21 mouse cellular contexts compared by ENCODE assay signal in genomic region chr6:71279418-71279817, GRCm38 (mm10). TPM values are rescaled to one million over a fixed set of nuclear protein-coding genes. Genes with fewer than 3 reads are reported as not detected.
DNase-seq lines count a peak whose midpoint lies in the region; ATAC-seq and TF ChIP-seq lines count a peak whose summit lies in the region.
"Had no signal": no experiment of that assay in that cellular context is flagged by ENCODE, and none has a peak within 500 bp of the region (broad histone marks: within the 10 kb centered on the region; RNA-seq: fewer than 3 reads in every experiment).

No protein-coding gene starts in this region.

- H3K79me2 ChIP-seq in MEL (ENCODE audit: control insufficient read depth, insufficient read depth, low read length, poor library complexity) = no peaks in the 10 kb centered on the region

- H3K4me2 ChIP-seq in intestine, postnatal 0 days (replicated peaks; ENCODE audit: low read depth) = no peak overlapping the region
- H3K4me2 ChIP-seq in intestine, embryonic 15.5 days (replicated peaks) = no peak overlapping the region
- H3K4me2 ChIP-seq: heart, embryonic 13.5 days; limb, embryonic 12.5 days had no signal

- TF ChIP-seq RAD21 in MEL (IDR thresholded peaks at IDR 0.05; ENCODE audit: low read depth, low read length) = no peak

- H3K4me1 ChIP-seq in intestine, postnatal 0 days (replicated peaks; ENCODE audit: control insufficient read depth, insufficient read depth, low read length) = no peaks in the 10 kb centered on the region
- no peaks in the 10 kb centered on the region for H3K4me1 ChIP-seq in intestine, embryonic 15.5 days (replicated peaks)
- peaks cover 0 to 4% of the 10 kb centered on the region in 2 experiments; a peak in 2 of 4 replicates for H3K4me1 ChIP-seq in MEL (ENCODE audit: control insufficient read depth in 1 of 2, insufficient read depth in 2 of 2, low read length in 2 of 2)
- H3K4me1 ChIP-seq: heart, embryonic 13.5 days; limb, embryonic 12.5 days; midbrain, embryonic 10.5 days had no signal

- WGBS in intestine, postnatal 0 days = 50% methylated on average over 1 of the region's 1 CpGs
- 54% methylated on average over 1 of the region's 1 CpGs for WGBS in intestine, embryonic 15.5 days

- TF ChIP-seq CTCF in intestine, postnatal 0 days (IDR thresholded peaks at IDR 0.05; ENCODE audit: low read depth) = peak; percentile 20; the same call in 1 of the 2 replicates
- TF ChIP-seq CTCF in MEL (IDR thresholded peaks at IDR 0.05 in 2 of 3, conservative IDR thresholded peaks at IDR 0.05 in 1 of 3; ENCODE audit: control insufficient read depth in 1 of 3, insufficient read depth in 1 of 3, low read depth in 2 of 3, low read length in 3 of 3, poor library complexity in 1 of 3, severe bottlenecking in 1 of 3) = no peak; a peak in 1 of 6 replicates

- H3K27me3 ChIP-seq in intestine, postnatal 0 days (replicated peaks; ENCODE audit: control insufficient read depth, insufficient read depth, low read length) = no peaks in the 10 kb centered on the region
- H3K27me3 ChIP-seq in intestine, embryonic 15.5 days (replicated peaks) = no peaks in the 10 kb centered on the region
- H3K27me3 ChIP-seq in MEL (ENCODE audit: control insufficient read depth in 1 of 2, insufficient read depth in 2 of 2, low read length in 2 of 2) = no peaks in the 10 kb centered on the region
- H3K27me3 ChIP-seq: heart, embryonic 13.5 days; limb, embryonic 12.5 days had no signal

- peaks cover 10% of the 10 kb centered on the region for H3K36me3 ChIP-seq in intestine, postnatal 0 days (ENCODE audit: control insufficient read depth, insufficient read depth)
- H3K36me3 ChIP-seq in intestine, embryonic 15.5 days = 0 out of 2 replicates have a peak, but pooled peaks cover 4% of the 10 kb centered on the region
- H3K36me3 ChIP-seq in MEL (ENCODE audit: control insufficient read depth in 1 of 2, insufficient read depth in 2 of 2, low read length in 2 of 2) = peaks cover 2 to 10% of the 10 kb centered on the region in 2 experiments; a peak in 3 of 4 replicates

- DNase-seq in 416B (ENCODE audit: low read depth) (peak; percentile 83), MEL (ENCODE audit: low read depth, low spot score) (peak; percentile 85)
- DNase-seq in ovary, adult 18-20 months (ENCODE audit: low spot score) = no peak
- no peak for DNase-seq in urinary bladder, postnatal 4 days (ENCODE audit: low spot score in 2 of 2)
- DNase-seq: gastrocnemius, postnatal 10 days; kidney, adult 2 months; lung, adult 18-20 months; thymus, postnatal 25 days had no signal

- no peak overlapping the region for H3K27ac ChIP-seq in intestine, postnatal 0 days (ENCODE audit: low read depth, low read length)
- H3K27ac ChIP-seq in intestine, embryonic 15.5 days = no peak overlapping the region
- no peak overlapping the region for H3K27ac ChIP-seq in MEL (ENCODE audit: control insufficient read depth, low read depth, low read length)
- H3K27ac ChIP-seq: heart, embryonic 13.5 days; limb, embryonic 12.5 days; midbrain, embryonic 10.5 days had no signal

- H3K4me3 ChIP-seq in intestine, postnatal 0 days (ENCODE audit: low read depth, low read length) = no peak overlapping the region
- no peak overlapping the region for H3K4me3 ChIP-seq in intestine, embryonic 15.5 days (replicated peaks)
- no peak overlapping the region for H3K4me3 ChIP-seq in MEL (ENCODE audit: control insufficient read depth in 1 of 2, insufficient read depth in 1 of 2, low read depth in 2 of 2, low read length in 2 of 2)
- H3K4me3 ChIP-seq: heart, embryonic 13.5 days; limb, embryonic 12.5 days; midbrain, embryonic 10.5 days had no signal

- H3K9ac ChIP-seq in intestine, postnatal 0 days (ENCODE audit: low read depth, low read length) = no peak overlapping the region
- no peak overlapping the region for H3K9ac ChIP-seq in intestine, embryonic 15.5 days
- no peak overlapping the region for H3K9ac ChIP-seq in MEL (ENCODE audit: control insufficient read depth, low read depth, low read length, poor library complexity, severe bottlenecking)
- H3K9ac ChIP-seq: heart, embryonic 13.5 days; limb, embryonic 12.5 days had no signal

- TF ChIP-seq POLR2A in MEL (IDR thresholded peaks at IDR 0.05; ENCODE audit: control insufficient read depth in 1 of 2, insufficient read depth in 1 of 2, low read depth in 1 of 2, low read length in 2 of 2, poor library complexity in 1 of 2) = no peak

- no peak for TF ChIP-seq EP300 in MEL (IDR thresholded peaks at IDR 0.05; ENCODE audit: low read depth in 1 of 2, low read length in 2 of 2)

- ATAC-seq in intestine, postnatal 0 days = no peak
- no peak for ATAC-seq in intestine, embryonic 15.5 days
- 0 out of 2 replicates have a peak, but pooled peaks have one; percentile 52 for ATAC-seq in common myeloid progenitor, adult 5-6 weeks (replicated peaks; ENCODE audit: low read depth, poor library complexity, severe bottlenecking)
- no peak for ATAC-seq in activated CD4-positive, CD25-positive, alpha-beta regulatory T cell, adult 4 months
- ATAC-seq: forebrain, embryonic 14.5 days had no signal

- H3K9me3 ChIP-seq in intestine, postnatal 0 days (ENCODE audit: control insufficient read depth) = no peaks in the 10 kb centered on the region
- no peaks in the 10 kb centered on the region for H3K9me3 ChIP-seq in intestine, embryonic 15.5 days
- no peaks in the 10 kb centered on the region for H3K9me3 ChIP-seq in MEL (replicated peaks; ENCODE audit: insufficient read depth, low read length)
- H3K9me3 ChIP-seq: heart, embryonic 13.5 days; limb, embryonic 12.5 days; midbrain, embryonic 10.5 days had no signal

TF ChIP-seq in MEL, 35 proteins besides CTCF, POLR2A, EP300 and RAD21:
- TF ChIP-seq TBP (IDR thresholded peaks at IDR 0.05; ENCODE audit: low read depth, low read length) = no peak
- peak; percentile 14; the same call in 1 of the 2 replicates for TF ChIP-seq ELF1 (IDR thresholded peaks at IDR 0.05; ENCODE audit: low read depth, low read length)
- peak; percentile 79 for TF ChIP-seq ZNF384 (IDR thresholded peaks at IDR 0.05; ENCODE audit: low read depth, low read length)
- TF ChIP-seq CHD2 (IDR thresholded peaks at IDR 0.05; ENCODE audit: low read length) = no peak
- TF ChIP-seq NELFE (IDR thresholded peaks at IDR 0.05; ENCODE audit: low read depth, low read length) = no peak
- no peak for TF ChIP-seq KAT2A (conservative IDR thresholded peaks at IDR 0.05; ENCODE audit: low read depth, low read length)
- TF ChIP-seq MAFK (IDR thresholded peaks at IDR 0.05; ENCODE audit: borderline replicate concordance, low read depth, low read length) = no peak
- TF ChIP-seq ZKSCAN1 (IDR thresholded peaks at IDR 0.05; ENCODE audit: low read depth, low read length) = no peak
- no peak for TF ChIP-seq E2F4 (IDR thresholded peaks at IDR 0.05; ENCODE audit: borderline replicate concordance, low read depth, low read length)
- TF ChIP-seq BHLHE40 (IDR thresholded peaks at IDR 0.05; ENCODE audit: borderline replicate concordance, low read depth, low read length) = no peak
- TF ChIP-seq USF1 (IDR thresholded peaks at IDR 0.05; ENCODE audit: low read depth, low read length) = no peak
- TF ChIP-seq NRF1 (IDR thresholded peaks at IDR 0.05; ENCODE audit: insufficient read depth, low read depth, low read length, poor library complexity, severe bottlenecking) = no peak
- TF ChIP-seq POLR2AphosphoS5 (IDR thresholded peaks at IDR 0.05; ENCODE audit: borderline replicate concordance, low read depth, low read length) = no peak
- no peak for TF ChIP-seq MAX (IDR thresholded peaks at IDR 0.05; ENCODE audit: low read length)
- TF ChIP-seq MXI1 (IDR thresholded peaks at IDR 0.05; ENCODE audit: low read depth, low read length) = no peak
- TF ChIP-seq USF2 (IDR thresholded peaks at IDR 0.05; ENCODE audit: borderline replicate concordance in 1 of 2, insufficient read depth in 1 of 2, low read depth in 1 of 2, low read length in 2 of 2) = no peak
- peak; percentile 74 for TF ChIP-seq ETS1 (IDR thresholded peaks at IDR 0.05; ENCODE audit: low read depth, low read length)
- peak; percentile 61; the same call in 1 of the 2 replicates for TF ChIP-seq MYC (IDR thresholded peaks at IDR 0.05; ENCODE audit: low read depth, low read length)

RNA-seq across cellular contexts. Expression of gene Krcc1, which starts 7.9 kb away (rescaled TPM):
- polyA plus RNA-seq in intestine, postnatal 0 days (2015; fragmentation: Nextera tagmentation; extraction: Ambion mirVana) = 109 and 111 TPM in 2 replicates
- polyA plus RNA-seq in intestine, embryonic 15.5 days (2015; fragmentation: Nextera tagmentation; extraction: Ambion mirVana) = 62.2 and 72.5 TPM in 2 replicates
- total RNA-seq in MEL (2012; rRNA removed) = 19.3 and 25.8 TPM in 2 replicates
- 10 to 100 TPM in 1 of 2 experiments, not detected in 1; 31.6 TPM for polyA plus RNA-seq in MEL (2012; ENCODE audit: insufficient read depth in 1 of 2, insufficient read length in 2 of 2, low read depth in 1 of 2, low replicate concordance in 2 of 2, missing spikeins in 1 of 2)
- total RNA-seq in common myeloid progenitor, adult 5-6 weeks (2017) = 85.9 and 98.2 TPM in 2 replicates
- 100 to 1,000 TPM in 1 of 2 experiments, 10 to 100 TPM in 1; 88.6 to 106 TPM for polyA plus RNA-seq in activated CD4-positive, CD25-positive, alpha-beta regulatory T cell, adult 4 months (2017; shearing (Covaris generic))

RNA-seq across cellular contexts. Expression of gene Smyd1, which starts 42.6 kb away (rescaled TPM):
- polyA plus RNA-seq in intestine, postnatal 0 days (2015; fragmentation: Nextera tagmentation; extraction: Ambion mirVana) = 0.08 and 0.13 TPM in 2 replicates
- 0.27 and 0.57 TPM in 2 replicates for polyA plus RNA-seq in intestine, embryonic 15.5 days (2015; fragmentation: Nextera tagmentation; extraction: Ambion mirVana)
- 0.07 TPM in 1 of 2 replicates, not detected in the other for total RNA-seq in MEL (2012; rRNA removed)
- polyA plus RNA-seq in MEL (2012; ENCODE audit: insufficient read depth in 1 of 2, insufficient read length in 2 of 2, low read depth in 1 of 2, low replicate concordance in 2 of 2, missing spikeins in 1 of 2) = under 1 TPM in 1 of 2 experiments, not detected in 1; 0.19 TPM
- total RNA-seq in common myeloid progenitor, adult 5-6 weeks (2017) = not detected in 2 replicates
- polyA plus RNA-seq in activated CD4-positive, CD25-positive, alpha-beta regulatory T cell, adult 4 months (2017; shearing (Covaris generic)) = not detected

RNA-seq across cellular contexts. Expression of gene Cd8b1, which starts 43.2 kb away (rescaled TPM):
- 0.08 and 0.16 TPM in 2 replicates for polyA plus RNA-seq in intestine, postnatal 0 days (2015; fragmentation: Nextera tagmentation; extraction: Ambion mirVana)
- 0.21 TPM in 1 of 2 replicates, not detected in the other for polyA plus RNA-seq in intestine, embryonic 15.5 days (2015; fragmentation: Nextera tagmentation; extraction: Ambion mirVana)
- total RNA-seq in MEL (2012; rRNA removed) = not detected in 2 replicates
- polyA plus RNA-seq in MEL (2012; ENCODE audit: insufficient read depth in 1 of 2, insufficient read length in 2 of 2, low read depth in 1 of 2, low replicate concordance in 2 of 2, missing spikeins in 1 of 2) = not detected
- not detected in 2 replicates for total RNA-seq in common myeloid progenitor, adult 5-6 weeks (2017)
- 10 to 100 TPM; 13.1 to 17.9 TPM for polyA plus RNA-seq in activated CD4-positive, CD25-positive, alpha-beta regulatory T cell, adult 4 months (2017; shearing (Covaris generic))
- total RNA-seq: left cerebral cortex, adult 18-20 months had no signal
- polyA plus RNA-seq: embryonic facial prominence, embryonic 14.5 days; forebrain, embryonic 14.5 days; hindbrain, embryonic 11.5 days; limb, embryonic 12.5 days; neural tube, embryonic 11.5 days; stomach, embryonic 16.5 days had no signal

Comparison
In these comparisons a context has a peak if more than half of its experiments do, and no peak if none do; other contexts are left out.
1. DNase-seq: peak in 416B (single experiment) and MEL (single experiment); none in ovary, adult 18-20 months (single experiment) and urinary bladder, postnatal 4 days (0 of 2).
2. RNA of gene Cd8b1, which starts 43.2 kb away (polyA plus RNA-seq): 13.1 to 17.9 TPM in activated CD4-positive, CD25-positive, alpha-beta regulatory T cell, adult 4 months; 0.08 to 0.16 TPM in intestine, postnatal 0 days, 0.21 TPM in intestine, embryonic 15.5 days and not detected in MEL; every median in the first group is over 10 times any median in the second.